Mouse (Mus musculus) embryonic fibroblast, embryonic 13.5 days (primary cell): ENCODE measurements at regions not wholly inside any gene's neighbourhood (a gene's known extent, or its start where the extent isn't known, plus 50 kb on each side); places are given as distances from the start of the nearest gene placed in this dataset.

Experiments
- CTCF ChIP-seq: IDR thresholded peaks from 2 replicates; pipeline ENCODE4 v1.5.1; 2011; ENCODE audit warnings: mild to moderate bottlenecking, control low read depth, low read length, moderate library complexity, borderline replicate concordance; ENCODE audit not compliant: insufficient read depth
- POLR2A ChIP-seq: IDR thresholded peaks from 2 replicates; pipeline ENCODE4 v1.6.1; 2011; ENCODE audit warnings: low read depth, mild to moderate bottlenecking, control low read depth, low read length, moderate library complexity

DNA sequence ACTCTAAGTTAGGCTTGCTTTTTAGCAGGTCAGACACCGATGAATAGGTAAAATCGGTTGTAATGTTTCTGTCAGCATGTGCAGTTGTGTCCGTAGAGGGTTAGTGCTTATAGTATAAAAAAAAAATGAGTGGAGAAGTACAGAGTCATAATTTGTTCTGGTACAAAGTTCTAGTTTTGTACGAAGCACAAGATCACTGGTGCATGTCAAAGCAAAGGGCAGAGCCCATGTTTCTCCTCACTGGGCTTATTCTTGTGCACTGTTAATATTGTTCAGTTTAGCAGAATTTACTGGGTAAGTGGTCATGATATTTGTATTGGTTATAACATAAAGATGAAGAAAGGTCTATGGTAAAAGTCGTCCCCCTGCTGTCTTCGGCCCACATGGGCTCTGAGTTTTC is 330.4 kb upstream of the Fam241a start:
- TF ChIP-seq POLR2A = no peak
- TF ChIP-seq CTCF = no peak
